Mouse (Mus musculus) ovary, postnatal 36 days (tissue): ENCODE data around the gene Creb3l1.

Experiments
- DNase-seq: peaks from one replicate; pipeline ENCODE4 v3.0.0; 2022; ENCODE audit warnings: low spot score, mixed read lengths

Gene Creb3l1

GRCm38 (mm10) chr2:92024274-92024672 lies at the start of gene Creb3l1:
Gene Creb3l1 (minus strand): TSS chr2:92024502.
- DNase-seq = peak; percentile 71

GRCm38 (mm10) chr2:92071143-92071542 lies 46.8 kb upstream of the Creb3l1 start:
- DNase-seq = no peak

- no peak for DNase-seq
These were observed 45.3 kb upstream of the Creb3l1 start for GRCm38 (mm10) chr2:92069630-92070029.

- DNase-seq = no peak
These were observed 43.3 kb upstream of the Creb3l1 start for GRCm38 (mm10) chr2:92067600-92067999.

GRCm38 (mm10) chr2:92066899-92067298 lies 42.6 kb upstream of the Creb3l1 start:
- DNase-seq = no peak

- no peak for DNase-seq
These were observed 41.6 kb upstream of the Creb3l1 start for GRCm38 (mm10) chr2:92065938-92066337.

GRCm38 (mm10) chr2:92065269-92065888 lies 41.1 kb upstream of the Creb3l1 start:
- no peak for DNase-seq

- DNase-seq = no peak
These were observed 38.8 kb upstream of the Creb3l1 start for GRCm38 (mm10) chr2:92063106-92063505.

GRCm38 (mm10) chr2:92061337-92061736 lies 37.0 kb upstream of the Creb3l1 start:
- DNase-seq = no peak

- no peak for DNase-seq
These were observed 36.0 kb upstream of the Creb3l1 start for GRCm38 (mm10) chr2:92060291-92060690.

- DNase-seq = peak; percentile 77
These were observed 35.3 kb upstream of the Creb3l1 start for GRCm38 (mm10) chr2:92059481-92060220.

- no peak for DNase-seq
These were observed 34.6 kb upstream of the Creb3l1 start for GRCm38 (mm10) chr2:92058936-92059335.

GRCm38 (mm10) chr2:92058469-92058868 lies 34.2 kb upstream of the Creb3l1 start:
- DNase-seq = peak; percentile 93

- DNase-seq = no peak
These were observed 32.5 kb upstream of the Creb3l1 start for GRCm38 (mm10) chr2:92056760-92057159.

- DNase-seq = peak; percentile 56
These were observed 31.5 kb upstream of the Creb3l1 start for GRCm38 (mm10) chr2:92055831-92056236.

GRCm38 (mm10) chr2:92055101-92055813 lies 31.0 kb upstream of the Creb3l1 start:
- DNase-seq = peak; percentile 92

GRCm38 (mm10) chr2:92052754-92053153 lies 28.5 kb upstream of the Creb3l1 start:
- DNase-seq = no peak

- no peak for DNase-seq
These were observed 27.9 kb upstream of the Creb3l1 start for GRCm38 (mm10) chr2:92052188-92052587.

GRCm38 (mm10) chr2:92048034-92048690 lies 23.9 kb upstream of the Creb3l1 start:
- DNase-seq = no peak

- DNase-seq = no peak
These were observed 23.3 kb upstream of the Creb3l1 start for GRCm38 (mm10) chr2:92047601-92048000.

- DNase-seq = no peak
These were observed 19.0 kb upstream of the Creb3l1 start for GRCm38 (mm10) chr2:92043285-92043684.

GRCm38 (mm10) chr2:92041538-92041937 lies 17.2 kb upstream of the Creb3l1 start:
- DNase-seq = no peak
